Mouse (Mus musculus) heart, postnatal 0 days (tissue): ENCODE measurements at regions not wholly inside any gene's neighbourhood (a gene's known extent, or its start where the extent isn't known, plus 50 kb on each side); places are given as distances from the start of the nearest gene placed in this dataset.

ENCODE experiments used
- ATAC-seq: fragments of 200-750 bp; cut with Nextera tagmentation; 2 replicates; pipeline ENCODE4 v1.8.0; 2017; ENCODE audit warnings: low read depth, moderate number of reproducible peaks, moderate library complexity; ENCODE audit not compliant: insufficient read depth
- DNase-seq: peaks from one replicate; pipeline ENCODE4 v3.0.0-alpha.2; 2016; ENCODE audit warnings: low spot score
- H3K27ac ChIP-seq: fragments of 300-500 bp; sonication (generic); 2 replicates; pipeline ENCODE4 v1.5.1; 2014; ENCODE audit warnings: low read depth, mild to moderate bottlenecking
- H3K27me3 ChIP-seq: fragments of 300-500 bp; sonication (generic); 2 replicates; pipeline ENCODE4 v1.6.1; 2014; ENCODE audit warnings: low read length, mixed read lengths; ENCODE audit not compliant: control insufficient read depth, insufficient read depth
- H3K36me3 ChIP-seq: fragments of 300-500 bp; sonication (generic); replicated peaks from 2 replicates; pipeline ENCODE4 v1.6.1; 2014; ENCODE audit warnings: low read length, mixed read lengths; ENCODE audit not compliant: control insufficient read depth, insufficient read depth
- H3K4me1 ChIP-seq: fragments of 300-500 bp; sonication (generic); 2 replicates; pipeline ENCODE4 v1.6.1; 2014; ENCODE audit warnings: antibody characterized with exemption; ENCODE audit not compliant: control insufficient read depth, insufficient read depth
- H3K4me2 ChIP-seq: fragments of 300-500 bp; sonication (generic); 2 replicates; pipeline ENCODE4 v1.6.1; 2014; ENCODE audit warnings: low read depth, mild to moderate bottlenecking, low read length, moderate library complexity
- H3K4me3 ChIP-seq: fragments of 300-500 bp; sonication (generic); 2 replicates; pipeline ENCODE4 v1.5.1; 2014; ENCODE audit warnings: low read depth, low read length
- H3K9ac ChIP-seq: fragments of 300-500 bp; sonication (generic); replicated peaks from 2 replicates; pipeline ENCODE4 v1.6.1; 2014; ENCODE audit warnings: low read depth, low read length, mixed read lengths
- H3K9me3 ChIP-seq: fragments of 300-500 bp; sonication (generic); replicated peaks from 2 replicates; pipeline ENCODE4 v1.6.1; 2016; ENCODE audit warnings: low read length; ENCODE audit not compliant: control insufficient read depth
- CTCF ChIP-seq: IDR thresholded peaks from 2 replicates; pipeline ENCODE4 v1.5.1; 2016; ENCODE audit warnings: antibody characterized with exemption, control low read depth, low read depth
- EP300 ChIP-seq: IDR thresholded peaks from 2 replicates; pipeline ENCODE4 v1.6.1; 2016; ENCODE audit warnings: antibody characterized with exemption, low read depth
- WGBS: fragments of 180-500 bp; shearing (Covaris S2); extraction: QIAGEN DNeasy Blood & Tissue Kit; methylation state at CpG from one replicate; pipeline ENCODE4 v1.1.7; 2014; 5-methylcytosine and 5-hydroxymethylcytosine counted together

DNA sequence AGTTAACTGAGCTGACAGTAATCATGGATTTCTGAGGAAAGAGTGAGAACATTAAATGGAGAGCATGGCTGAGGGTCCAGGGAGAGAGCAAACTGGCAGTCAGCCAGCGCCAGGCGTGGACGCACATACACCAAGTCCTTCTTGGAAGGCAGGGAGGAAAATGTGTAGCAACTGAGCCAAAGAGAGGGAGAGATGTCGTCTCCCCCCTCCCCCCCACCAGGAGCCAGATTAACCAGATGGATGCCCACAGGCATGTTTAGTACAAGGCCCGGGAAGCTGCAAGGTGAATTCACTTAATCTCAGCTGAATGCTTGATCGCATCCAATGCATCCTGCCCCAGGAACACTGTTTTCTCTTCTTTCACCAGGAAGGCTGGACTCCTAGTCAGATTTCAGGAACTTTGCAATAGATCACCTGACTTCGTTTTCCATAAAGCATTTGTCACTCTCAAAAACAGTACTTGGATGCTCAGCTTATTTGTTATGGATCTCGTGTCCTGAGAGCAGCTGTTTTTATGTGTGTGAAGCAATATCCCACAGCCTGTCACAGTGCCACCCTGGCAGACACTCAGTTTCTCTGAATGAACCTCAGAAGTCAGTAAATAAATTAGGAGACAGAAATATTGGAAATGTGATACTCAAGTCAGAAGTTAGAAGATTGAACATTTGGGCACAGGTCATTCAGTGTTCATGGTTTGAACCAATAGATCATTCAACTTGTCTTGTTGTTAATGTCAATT lies 127.1 kb upstream of the Nampt start:
- no peak overlapping the region for H3K27ac ChIP-seq
- H3K9ac ChIP-seq = no peak overlapping the region
- H3K36me3 ChIP-seq = no peaks in the 10 kb centered on the region
- no peak overlapping the region for H3K4me2 ChIP-seq
- TF ChIP-seq CTCF = no peak
- TF ChIP-seq EP300 = no peak
- no peak for DNase-seq
- WGBS = 50% methylated on average over 8 of the region's 8 CpGs
- no peaks in the 10 kb centered on the region for H3K27me3 ChIP-seq
- no peak overlapping the region for H3K4me3 ChIP-seq
- no peak for ATAC-seq
- no peaks in the 10 kb centered on the region for H3K9me3 ChIP-seq
- no peaks in the 10 kb centered on the region for H3K4me1 ChIP-seq

DNA sequence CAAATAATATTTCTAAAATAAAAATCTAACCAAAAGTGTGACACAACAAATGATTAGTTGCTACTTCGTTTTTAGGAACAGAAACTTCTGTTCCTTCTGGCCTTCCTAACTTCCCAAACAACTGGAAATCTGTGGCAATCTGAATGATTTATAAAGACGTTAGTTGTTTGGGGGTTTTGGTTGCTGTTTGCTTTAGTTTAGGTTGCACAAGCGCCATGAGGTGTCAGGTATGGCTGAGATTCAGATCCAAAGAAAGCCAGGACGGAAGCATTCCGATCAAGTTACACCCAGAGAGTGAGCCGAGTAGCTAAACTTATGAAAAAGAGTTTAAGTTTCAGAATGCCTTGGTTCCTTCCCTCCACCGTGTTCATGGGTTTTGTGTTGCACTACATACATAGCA lies 126.4 kb upstream of the Nampt start:
- no peaks in the 10 kb centered on the region for H3K9me3 ChIP-seq
- no peak overlapping the region for H3K9ac ChIP-seq
- TF ChIP-seq CTCF (no peak), EP300 (no peak)
- WGBS = 78% methylated on average over 7 of the region's 7 CpGs
- no peaks in the 10 kb centered on the region for H3K27me3 ChIP-seq
- no peak overlapping the region for H3K4me3 ChIP-seq
- no peaks in the 10 kb centered on the region for H3K36me3 ChIP-seq
- no peak overlapping the region for H3K4me2 ChIP-seq
- no peak overlapping the region for H3K27ac ChIP-seq
- ATAC-seq (no peak), DNase-seq (no peak)
- no peaks in the 10 kb centered on the region for H3K4me1 ChIP-seq

DNA sequence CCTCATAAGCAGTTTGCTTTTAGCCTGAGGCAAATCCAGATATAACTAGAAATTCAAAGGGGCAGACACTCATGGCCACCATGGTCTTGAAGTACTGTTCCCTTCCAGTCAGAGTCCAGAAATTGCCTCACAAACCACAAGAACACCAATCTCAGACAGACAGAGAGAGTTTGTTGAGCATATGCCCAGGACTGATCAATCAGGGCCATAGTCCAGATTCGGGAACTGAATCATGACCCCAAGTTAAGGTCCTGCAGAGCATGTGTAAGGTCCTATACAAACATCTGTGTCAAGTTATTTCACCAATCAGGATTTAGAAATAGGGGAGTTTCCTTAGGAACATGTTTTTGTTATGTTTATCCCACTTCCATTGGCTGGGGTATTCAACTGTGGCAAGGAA lies 125.7 kb upstream of the Nampt start:
- ATAC-seq = no peak
- H3K4me2 ChIP-seq = no peak overlapping the region
- no peak overlapping the region for H3K9ac ChIP-seq
- no peaks in the 10 kb centered on the region for H3K27me3 ChIP-seq
- DNase-seq = no peak
- no peak overlapping the region for H3K27ac ChIP-seq
- no peak for TF ChIP-seq CTCF
- TF ChIP-seq EP300 = no peak
- no peaks in the 10 kb centered on the region for H3K4me1 ChIP-seq
- no peak overlapping the region for H3K4me3 ChIP-seq
- 79% methylated on average over 1 of the region's 1 CpGs for WGBS
- no peaks in the 10 kb centered on the region for H3K36me3 ChIP-seq
- H3K9me3 ChIP-seq = no peaks in the 10 kb centered on the region

DNA sequence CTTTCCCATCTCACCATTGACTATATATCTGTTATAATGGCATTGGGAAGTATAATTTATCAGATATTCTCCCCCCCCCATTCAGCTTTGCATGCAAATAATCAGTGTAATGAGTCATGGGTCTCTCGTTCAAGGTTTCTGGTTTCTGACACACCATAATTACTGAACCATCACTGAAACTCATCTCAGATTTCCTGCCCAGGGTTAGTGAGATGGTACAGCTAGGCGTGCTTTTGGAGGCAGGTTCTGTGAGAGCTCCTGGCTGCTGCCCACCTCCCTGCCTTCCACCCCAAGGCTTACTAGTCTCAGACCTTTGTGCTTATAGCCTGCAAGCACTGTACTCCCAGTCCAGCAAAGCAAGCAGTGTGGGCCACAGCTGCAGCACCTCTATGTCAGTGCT lies 122.5 kb upstream of the Nampt start:
- Histone ChIP-seq H3K9me3 (no peaks in the 10 kb centered on the region), H3K4me3 (no peak overlapping the region), H3K27ac (no peak overlapping the region), H3K4me2 (no peak overlapping the region), H3K36me3 (no peaks in the 10 kb centered on the region), H3K9ac (no peak overlapping the region), H3K4me1 (no peaks in the 10 kb centered on the region), H3K27me3 (no peaks in the 10 kb centered on the region)
- 76% methylated on average over 2 of the region's 2 CpGs for WGBS
- TF ChIP-seq EP300 = no peak
- TF ChIP-seq CTCF = no peak
- DNase-seq (no peak), ATAC-seq (no peak)

DNA sequence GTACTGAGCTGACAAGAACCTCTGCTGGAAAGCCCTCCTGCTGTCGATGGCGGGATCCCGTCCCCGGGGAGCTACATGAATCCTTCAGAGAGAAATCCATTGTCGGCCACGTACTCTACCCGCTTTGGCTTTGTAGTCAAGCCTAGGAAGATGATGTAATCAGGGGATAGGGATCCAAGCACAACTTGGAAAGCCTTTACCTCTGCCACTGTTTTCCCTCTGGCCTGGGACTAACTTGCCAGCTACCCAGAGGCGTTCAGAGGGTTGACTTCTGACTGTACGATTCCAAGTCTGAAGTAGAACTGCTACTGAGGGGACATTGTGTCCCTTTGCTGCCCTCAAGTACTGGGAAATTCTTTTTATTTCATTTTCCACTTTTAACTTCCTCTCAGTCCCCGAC lies 110.2 kb upstream of the Nampt start:
- WGBS = 80% methylated on average over 10 of the region's 10 CpGs
- Histone ChIP-seq H3K27ac (no peak overlapping the region), H3K9ac (no peak overlapping the region), H3K36me3 (no peaks in the 10 kb centered on the region), H3K27me3 (no peaks in the 10 kb centered on the region), H3K9me3 (no peaks in the 10 kb centered on the region), H3K4me1 (no peaks in the 10 kb centered on the region), H3K4me2 (no peak overlapping the region), H3K4me3 (no peak overlapping the region)
- TF ChIP-seq CTCF (no peak), EP300 (no peak)
- ATAC-seq = no peak
- no peak for DNase-seq
